Mouse (Mus musculus) spleen, postnatal 36 days (tissue): ENCODE measurements around the gene Tra2a.
"Not testable (repeated sequence)": the region's sequence is repeated elsewhere in the genome, so short reads cannot be mapped to it uniquely, and the experiment has no call there.

Experiments
- DNase-seq, 2 experiments: peaks; one replicate each; pipeline ENCODE4 v3.0.0; 2022; ENCODE audit warnings: low spot score in 2 of 2, mixed read lengths in 1 of 2

Tra2a gene

DNA sequence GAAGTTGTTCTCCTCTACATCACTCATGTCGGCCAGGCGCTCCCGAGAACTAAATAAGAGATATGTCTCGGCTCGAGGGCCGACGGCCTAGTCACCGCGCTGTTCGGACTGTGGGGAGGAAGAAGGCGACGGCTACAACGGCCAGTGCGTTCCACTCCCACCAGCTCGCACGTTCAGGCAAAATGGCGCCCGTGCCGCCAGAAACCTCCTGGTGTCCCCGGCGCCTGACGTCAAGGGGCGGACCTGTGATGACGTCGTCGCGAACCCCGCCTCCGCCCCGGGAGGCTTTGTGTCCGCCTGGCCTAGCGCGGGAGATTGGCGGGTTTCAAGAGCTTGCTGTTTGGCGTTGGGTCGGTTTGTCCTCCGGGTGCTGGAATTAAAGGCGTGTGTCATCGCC is at the start of gene Tra2a:
Gene Tra2a (minus strand): TSS at position 187 of the 397 bp plus-strand sequence.
- DNase-seq, result peak; percentile 96 to 97

DNA sequence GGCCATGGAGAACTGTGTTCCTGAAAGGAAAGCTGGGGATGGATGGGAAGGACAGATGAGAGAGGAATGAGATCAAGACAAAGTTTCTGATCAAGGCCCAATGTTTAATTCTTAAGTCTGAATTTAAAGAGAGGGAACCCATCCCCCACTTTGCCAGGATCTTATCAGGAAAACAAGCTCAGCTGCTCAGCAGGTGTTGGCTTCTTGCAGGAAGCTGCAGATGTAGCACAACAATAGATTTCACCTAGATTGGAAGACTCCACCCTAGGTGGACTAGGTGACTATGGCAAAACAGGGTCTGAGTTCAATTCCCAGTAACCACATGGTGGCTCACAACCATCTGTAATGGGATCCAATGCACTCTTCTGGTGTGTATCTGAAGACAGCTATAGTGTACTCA is 34.5 kb upstream of the Tra2a start:
- no peak for DNase-seq

DNA sequence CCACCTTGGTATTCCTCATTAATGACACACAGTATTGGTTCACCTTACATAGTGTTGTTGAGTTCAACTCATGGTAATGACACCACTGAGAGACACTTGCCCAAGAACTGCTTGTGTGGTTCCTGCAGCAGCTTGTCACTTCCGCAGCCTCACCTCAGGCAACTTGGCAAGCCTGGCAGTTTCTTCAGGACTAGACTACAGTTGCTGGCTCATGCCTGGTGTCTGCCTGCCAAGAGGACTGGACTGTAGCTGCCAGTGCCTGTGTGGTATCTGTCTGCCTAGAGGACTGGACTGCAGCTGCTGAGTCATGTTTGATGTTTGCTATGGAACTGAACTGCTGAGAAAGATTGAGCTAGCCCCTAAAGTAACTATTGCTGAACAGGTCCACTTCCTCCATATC is 18.3 kb upstream of the Tra2a start:
- DNase-seq, result no peak

DNA sequence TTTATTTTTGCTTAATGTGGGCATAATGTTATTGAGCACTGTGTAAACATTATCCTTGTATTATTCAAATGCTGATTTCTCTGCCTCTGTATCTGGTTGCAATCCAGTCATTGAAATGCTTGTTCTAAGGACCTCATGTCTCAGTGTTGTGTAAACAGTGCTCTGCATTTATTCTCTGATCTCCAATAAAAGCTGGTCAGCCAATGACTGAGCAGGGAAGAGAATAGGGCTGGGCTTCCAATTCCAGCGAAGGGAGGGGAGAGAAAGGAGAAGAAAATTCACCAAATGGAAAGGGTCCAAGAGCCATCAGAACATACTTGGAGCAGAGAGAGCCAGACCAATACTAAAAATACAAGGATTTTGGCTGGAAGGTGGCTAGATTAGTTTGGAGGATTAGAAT is 17.1 kb upstream of the Tra2a start:
- no peak for DNase-seq

DNA sequence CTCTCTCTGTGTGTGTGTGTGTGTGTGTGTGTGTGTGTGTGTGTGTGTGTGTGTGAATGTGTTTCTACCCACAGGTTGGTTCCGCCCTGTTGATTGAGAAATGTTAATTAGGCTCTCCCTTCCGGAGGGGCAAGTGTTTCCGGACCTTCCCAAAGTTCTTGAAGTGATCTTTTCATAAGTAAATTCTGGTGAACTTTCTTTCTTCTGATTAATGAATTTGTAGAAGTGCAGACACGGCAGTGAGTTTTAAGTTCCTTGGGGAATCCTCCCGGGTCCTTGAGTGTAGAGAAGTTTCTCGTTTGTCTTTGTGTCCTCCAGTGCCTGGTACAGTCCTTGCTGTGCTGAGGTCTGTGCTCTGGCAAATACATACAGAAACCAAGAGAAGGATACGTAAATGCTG is 11.5 kb upstream of the Tra2a start:
- no peak for DNase-seq

DNA sequence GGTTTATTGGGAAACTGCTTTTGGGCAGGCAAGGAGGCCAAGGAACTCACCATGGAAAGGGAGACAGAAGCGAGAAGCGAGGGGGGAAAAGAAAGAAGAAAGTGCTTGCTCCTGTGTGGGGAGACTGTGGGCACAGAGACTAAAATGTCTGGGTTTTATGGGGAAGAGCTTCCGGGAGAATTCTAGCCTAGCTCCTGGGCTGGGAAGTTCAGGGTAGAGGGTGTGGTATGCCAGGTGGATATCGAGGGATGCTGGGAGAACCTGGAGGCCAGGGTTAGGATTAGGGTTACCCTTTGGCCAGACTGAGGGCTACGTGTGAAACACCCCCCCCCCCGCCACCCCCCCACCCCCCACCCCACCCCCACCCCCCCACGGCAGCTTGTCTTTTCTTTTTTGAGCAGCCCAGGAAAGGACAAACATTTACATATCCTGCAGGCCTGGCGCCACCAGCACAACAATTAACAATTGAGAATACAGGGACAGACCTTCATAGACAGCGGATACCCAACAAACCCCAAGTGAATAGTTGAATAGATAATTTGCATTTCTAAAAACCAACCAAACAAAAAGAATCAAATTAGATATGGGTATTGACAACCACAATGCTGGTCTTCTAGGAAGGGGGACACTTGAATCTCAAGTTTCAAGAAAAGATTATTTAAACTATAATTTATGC is 10.7 kb upstream of the Tra2a start:
- DNase-seq, result no peak

DNA sequence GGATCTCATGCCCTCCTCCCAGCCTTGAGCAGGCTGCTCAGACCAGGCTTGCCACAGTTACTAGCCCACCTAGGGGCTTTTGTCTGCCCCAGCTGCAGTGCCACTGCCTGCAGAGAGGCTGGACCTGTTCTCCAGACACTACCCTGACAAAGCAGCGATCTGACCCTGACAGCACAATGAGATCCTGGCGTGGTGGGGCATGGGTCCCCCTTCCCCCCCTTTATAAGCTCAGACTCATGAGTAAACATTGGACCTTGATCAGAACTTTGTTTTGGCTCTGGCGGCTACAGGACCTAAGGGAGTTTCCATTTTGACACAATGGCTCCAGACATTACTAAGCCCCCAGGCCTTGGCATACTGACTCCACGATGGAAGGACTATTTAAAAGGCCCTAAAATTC is 10.1 kb upstream of the Tra2a start:
- DNase-seq, result no peak

DNA sequence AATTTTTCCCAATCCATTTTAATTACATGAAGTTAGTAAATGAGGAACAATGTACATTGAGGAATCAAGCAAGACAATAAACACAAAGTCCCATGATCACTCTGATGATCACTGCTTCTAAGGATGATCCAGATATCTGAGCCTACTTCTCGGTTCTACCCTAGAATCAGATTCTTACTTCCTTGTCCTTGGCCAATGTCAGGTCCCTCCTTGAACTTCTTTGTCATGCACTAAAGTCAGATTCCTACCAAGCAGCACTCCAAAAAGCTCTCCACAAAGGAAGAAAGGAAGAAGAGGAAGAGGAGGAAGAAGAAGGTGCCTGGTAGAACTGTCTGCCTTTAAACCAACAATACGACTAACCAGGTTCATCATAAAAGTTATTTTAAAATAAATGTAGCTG is 9.0 kb upstream of the Tra2a start:
- no peak for DNase-seq

DNA sequence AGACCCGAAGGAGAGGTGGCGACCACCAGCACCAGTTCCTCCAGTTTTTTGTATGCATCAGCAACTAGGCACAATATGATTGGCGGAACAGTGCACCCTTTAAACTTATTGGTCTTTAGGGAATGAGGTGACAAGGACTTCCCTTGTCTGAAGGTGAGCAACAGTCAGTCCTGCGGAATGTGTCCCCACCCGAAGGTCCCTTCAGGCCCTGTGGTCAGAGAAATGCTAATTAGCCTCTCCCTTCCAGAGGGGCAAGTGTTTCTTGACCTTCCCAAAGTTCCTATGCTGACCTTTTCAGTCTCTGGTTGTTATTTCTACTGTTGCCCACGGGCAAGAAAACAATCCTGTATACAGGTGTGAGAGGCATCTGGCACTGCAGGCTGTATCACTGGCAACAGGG is 8.0 kb upstream of the Tra2a start:
- no peak for DNase-seq

DNA sequence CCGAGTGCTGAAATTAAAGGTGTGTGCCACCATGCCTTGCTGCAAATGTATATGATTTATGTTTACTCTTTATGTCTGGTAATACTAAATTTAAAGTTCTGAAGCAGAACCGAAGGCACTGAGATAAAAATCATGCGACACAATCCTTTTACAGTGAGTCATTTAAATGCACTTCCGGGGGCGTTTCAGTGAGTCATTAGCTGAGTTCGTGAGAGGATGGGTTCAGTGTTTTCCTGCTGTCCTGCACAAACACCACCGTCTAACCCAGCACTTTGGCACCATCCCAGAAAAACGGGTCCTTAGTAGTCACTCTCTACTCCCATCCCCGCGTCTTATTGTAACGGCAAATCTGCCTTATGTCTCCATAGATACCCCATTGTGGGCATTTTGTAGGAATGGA is 6.1 kb upstream of the Tra2a start:
- no peak for DNase-seq

DNA sequence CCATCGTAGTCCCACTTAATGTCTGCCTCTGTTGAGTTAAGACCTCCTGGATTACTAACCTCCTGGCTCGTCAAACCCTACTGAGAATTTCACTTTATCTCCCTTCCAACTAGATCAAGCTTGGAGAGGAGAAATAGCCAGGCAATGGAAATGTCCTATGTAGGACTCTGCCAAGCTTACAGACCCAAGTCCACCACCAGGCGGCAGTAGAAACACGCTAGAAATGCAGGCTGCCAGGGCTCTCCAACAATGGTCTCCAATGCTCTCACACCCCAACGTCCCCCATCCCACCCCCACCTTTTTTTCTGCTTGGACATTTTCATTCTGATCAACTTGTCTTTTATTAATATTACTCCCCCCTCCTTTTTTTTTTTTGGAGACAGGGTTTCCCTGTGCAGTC is 5.4 kb upstream of the Tra2a start:
- DNase-seq, result peak; percentile 53 to 66

DNA sequence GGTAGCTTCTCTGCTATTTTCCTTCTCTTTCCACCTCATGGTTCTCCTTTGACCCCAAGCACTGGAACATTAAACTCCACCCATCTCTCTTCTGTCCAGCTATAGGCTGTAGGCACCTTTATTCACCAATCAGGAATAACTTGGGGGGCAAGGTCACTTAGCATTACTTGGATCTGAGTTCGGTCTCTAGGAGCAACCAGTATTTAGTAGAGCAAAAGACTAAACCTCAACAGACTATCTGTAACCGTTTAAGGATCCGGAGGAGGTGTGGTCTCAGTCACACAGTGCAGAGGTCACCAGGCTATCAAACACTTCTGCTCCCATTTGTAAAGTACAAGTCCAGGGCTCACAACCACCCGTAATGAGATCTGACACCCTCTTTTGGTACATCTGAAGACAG is 3.9 kb upstream of the Tra2a start:
- DNase-seq, result no peak

DNA sequence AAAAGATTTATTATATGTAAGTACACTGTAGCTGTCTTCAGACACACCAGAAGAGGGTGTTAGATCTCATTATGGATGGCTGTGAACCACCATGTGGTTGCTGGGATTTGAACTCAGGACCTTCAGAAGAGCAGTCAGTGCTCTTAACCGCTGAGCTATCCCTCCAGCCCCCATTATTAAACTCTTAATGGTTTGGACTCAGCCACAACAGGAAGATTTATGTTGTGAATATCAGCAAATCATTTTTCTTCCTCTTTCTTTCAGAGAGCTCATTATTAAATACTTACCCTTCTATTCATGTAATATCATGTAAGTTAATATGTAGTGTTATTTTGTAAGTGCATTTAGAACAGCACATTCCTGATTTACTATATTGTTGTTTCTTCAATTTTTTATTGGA is 1.4 kb upstream of the Tra2a start:
- not testable (repeated sequence) for DNase-seq

DNA sequence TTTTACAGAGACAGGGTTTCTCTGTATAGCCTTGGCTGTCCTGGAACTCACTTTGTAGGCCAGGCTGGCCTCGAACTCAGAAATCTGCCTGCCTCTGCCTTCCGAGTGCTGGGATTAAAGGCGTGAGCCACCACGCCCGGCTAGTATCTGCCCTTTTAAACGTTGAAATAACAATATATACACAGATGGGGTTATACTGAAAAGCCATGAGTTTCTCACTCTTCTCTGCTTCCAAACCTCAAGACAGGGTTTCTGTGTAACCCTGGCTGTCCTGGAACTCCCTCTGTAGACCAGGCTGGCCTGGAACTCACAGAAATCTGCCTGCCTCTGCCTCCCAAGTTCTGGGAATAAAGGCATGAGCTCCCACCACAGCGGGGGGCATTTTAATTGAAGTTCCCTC is 613 bp upstream of the Tra2a start:
- not testable (repeated sequence) for DNase-seq

DNA sequence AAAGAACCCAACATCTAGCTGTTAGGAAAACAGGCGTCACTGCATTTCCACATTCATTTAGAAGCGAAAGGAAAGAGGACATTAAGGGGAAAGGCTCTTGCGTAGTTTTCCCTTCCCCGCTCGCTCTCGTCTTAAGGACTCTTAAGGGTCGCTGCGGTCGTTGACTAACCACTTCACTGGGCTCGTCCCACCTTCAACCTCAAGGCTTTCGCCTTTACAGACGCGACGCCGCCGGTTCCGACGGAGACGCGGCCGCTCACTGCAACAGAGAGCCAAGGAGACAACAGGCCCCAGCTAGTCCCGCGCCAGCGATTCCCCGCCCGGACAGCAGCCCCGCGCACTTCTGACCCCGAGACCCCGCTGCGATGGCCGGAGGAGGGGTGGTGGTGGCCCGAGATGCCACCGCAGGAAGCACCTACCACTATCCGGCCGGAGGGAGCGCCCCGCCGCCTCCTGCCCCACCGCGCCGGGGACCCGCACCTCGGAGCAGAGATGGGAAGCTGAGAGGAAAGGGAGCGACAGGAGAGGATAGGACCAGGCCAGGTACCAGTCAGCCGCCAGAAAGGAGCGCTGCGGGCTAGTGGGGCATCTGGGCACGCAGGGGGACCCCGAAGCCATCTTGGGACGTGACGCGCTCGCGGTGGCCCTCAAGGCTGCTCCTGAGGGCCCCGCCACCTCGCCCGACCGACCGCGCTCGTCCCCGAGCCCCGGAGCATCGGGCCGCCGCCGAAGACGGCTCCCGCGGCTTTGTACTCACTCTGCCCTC is 569 bp downstream of the Tra2a start:
- peak in 1 of 2 experiments; percentile 26 for DNase-seq

DNA sequence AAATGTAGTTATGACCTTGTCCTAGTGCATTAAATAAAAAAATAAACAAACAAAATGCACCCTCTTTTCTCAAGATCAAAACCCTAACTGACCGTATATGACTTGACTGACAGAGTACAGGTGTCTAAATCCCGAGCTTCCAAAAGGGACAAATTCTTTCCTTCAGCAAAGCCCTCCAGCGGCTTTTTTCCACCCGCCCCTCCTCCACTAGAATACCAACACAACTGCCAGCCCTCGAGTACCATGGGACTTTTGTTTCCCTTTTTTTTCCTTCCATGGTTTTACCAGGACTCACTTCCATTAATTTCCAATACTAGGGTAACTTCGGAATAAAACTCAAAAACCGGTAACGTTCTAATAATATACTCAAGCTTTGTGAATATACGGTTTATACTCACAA is 1.4 kb downstream of the Tra2a start:
- no peak for DNase-seq

DNA sequence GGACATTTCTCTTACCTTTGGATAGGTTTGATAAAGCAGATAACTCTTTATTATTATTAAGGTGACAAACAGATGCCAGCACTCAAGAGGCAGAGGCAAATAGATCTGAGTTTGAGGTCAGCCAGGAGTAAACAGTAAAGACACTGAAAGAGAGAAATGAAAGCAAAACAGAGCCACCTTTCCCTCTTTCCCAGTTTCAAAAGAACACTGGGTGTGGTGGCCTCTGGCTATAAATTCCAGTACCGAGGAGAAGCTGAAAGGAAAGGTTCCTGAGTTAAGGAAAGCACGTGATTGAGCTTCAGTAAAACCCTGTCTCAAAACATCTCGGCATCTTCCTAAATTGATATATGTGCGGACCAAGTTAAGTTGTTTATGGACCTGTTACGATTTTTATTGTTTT is 4.1 kb downstream of the Tra2a start:
- DNase-seq, result no peak

DNA sequence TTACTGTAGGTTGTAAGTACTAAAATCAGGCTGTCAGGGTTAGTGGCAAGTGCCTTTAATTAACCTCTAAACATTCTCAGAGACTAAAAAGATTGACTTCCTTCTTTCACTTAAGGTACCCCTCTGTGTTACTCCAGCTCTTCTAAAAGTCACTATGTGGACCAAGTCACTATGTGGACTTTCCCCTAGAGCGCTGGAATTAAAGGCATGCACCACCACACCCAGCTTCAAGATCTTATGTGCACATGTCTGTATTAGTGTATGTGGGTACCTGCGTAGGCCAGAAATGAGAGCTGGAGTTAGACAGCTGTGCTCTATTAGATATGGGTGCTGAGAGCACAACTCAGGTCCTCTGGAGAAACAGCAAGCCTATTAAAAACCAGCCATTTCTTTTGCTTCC is 6.0 kb downstream of the Tra2a start:
- no peak for DNase-seq

DNA sequence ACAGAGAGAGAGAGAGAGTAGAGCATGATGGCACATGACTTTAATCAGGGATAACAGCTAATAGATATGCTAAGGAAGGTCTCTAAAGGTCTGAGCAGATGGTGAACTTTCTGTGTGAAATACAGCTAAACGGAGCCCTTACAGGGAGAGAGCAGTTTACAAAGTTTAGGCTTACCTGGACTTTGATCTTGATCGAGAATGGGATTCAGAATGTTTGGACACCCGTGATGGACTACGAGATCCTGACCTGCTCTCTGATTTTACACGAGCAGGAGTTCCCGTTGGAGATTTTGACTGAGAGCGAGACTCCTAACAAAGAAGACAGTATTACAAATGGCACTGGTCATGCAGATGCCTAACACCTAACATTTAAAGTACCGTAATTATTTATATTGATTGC is 11.6 kb downstream of the Tra2a start:
- DNase-seq, result no peak

DNA sequence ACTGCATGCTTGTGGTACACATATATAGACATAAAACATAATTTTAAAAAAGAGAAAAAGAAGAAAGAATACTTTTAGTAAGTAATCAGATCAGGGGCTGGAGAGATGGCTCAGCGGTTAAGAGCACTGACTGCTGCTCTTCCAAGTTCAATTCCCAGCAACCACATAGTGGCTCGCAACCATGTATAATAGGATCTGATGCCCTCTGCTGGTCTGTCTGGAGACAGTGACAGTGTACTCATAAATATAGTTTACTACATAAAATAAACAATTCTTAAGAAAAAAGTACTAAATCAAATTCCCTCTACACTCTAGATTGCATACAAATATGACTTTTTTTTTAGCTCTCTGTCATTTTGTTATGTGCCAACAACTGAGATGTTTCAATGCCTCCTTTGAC is 12.6 kb downstream of the Tra2a start:
- no peak for DNase-seq

DNA sequence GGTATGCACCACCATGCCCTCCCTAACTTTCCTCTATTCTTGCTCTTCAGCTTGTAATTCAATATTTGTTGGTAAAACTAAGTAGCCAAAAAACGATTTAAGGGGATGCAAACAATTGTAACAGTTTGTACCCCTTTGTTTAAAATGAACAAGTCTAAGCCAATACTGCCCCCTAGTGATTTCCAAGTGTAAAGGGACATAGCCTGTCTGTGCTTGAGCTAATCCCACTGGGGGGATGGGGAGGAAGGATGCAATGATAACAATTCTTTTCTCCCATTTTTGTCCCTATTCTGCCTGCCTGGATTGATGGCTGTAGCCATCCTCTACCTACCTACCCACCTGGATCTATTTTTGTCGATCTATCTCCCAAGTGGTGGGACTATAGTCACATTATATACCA is 16.6 kb downstream of the Tra2a start:
- DNase-seq, result no peak

DNA sequence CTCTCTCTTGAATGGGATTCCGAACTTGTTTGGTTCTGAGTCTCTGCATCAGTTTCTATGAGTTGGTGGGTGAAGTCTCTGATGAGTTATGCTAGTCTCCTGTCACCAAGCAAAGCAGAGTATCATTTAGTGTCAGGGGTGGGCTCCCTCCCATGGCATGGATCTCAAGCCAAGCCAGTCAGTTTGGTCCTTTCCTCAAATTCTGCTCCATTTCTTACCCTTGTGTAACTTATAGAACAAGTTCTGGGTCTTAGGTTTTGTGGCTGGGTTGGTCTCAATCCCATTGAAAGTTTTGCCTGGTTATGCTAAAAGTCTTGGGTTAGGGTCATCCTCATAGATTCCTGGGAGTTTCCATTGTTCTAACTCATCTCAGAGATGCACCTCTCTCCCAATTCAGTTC is 21.5 kb downstream of the Tra2a start:
- DNase-seq, result no peak

DNA sequence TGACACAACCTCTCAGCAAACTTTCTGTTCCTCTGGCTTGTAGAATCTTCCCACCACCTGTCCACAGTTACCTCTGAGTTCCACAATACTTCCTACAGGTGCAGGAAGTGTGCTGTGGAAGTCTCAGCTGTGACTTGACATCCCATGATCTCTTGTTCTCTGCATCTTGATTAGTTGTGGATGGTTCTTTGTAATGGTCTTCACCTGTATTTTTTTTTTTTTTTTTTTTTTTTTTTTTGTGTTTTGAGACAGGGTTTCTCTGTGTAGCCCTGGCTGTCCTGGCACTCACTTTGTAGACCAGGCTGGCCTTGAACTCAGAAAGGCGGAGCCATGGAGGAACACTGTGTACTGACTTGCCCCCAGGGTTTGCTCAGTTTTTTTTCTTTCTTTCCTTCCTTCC is 22.3 kb downstream of the Tra2a start:
- DNase-seq, result no peak

DNA sequence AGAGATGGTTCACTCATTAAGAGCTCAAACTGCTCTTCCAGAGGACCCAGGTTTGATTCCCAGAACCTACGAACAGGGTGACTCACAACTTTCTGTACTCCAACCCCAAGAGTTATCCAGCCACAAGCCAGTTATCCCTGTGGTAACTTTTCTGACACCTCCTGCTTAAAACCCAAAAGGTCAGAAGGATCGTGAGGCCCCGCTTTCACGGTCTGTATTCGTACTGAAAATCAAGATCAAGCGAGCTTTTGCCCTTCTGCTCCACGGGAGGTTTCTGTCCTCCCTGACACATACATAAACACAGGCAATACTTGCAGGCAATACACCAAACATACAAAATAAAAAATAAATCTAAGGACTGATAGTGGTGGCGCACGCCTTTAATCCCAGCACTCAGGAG is 27.5 kb downstream of the Tra2a start:
- peak; percentile 97 to 100 for DNase-seq
